Mouse (Mus musculus) T-helper 2 cell (primary cell): ENCODE measurements around the gene Arhgef15.

ENCODE experiments used
- in situ Hi-C: fragments of 300-600 bp; cut with MboI, MseI; formaldehyde crosslinking; loops from one replicate; pipeline ENCODE4 v1.15.1; 2025; ENCODE audit warnings: high pct_unique_total_duplicates

Arhgef15 gene

DNA sequence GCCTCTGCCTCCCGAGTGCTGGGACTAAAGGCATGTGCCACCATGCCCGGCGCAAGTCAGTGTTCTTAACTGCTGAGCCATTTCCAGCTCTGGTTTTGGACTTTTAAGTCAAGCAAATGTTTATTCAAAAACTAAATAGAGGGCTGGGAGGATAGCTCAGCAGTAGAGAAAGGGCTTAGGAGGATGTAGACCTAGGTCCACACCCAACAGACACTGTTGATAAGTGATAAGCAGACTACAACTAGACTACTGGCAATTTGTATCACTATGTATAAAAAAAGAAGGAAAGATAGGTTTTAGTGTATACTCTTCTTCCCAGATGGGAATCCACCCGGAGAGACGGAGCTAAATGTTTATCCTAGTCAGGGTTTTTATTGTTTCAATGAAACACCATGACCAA is 61.0 kb downstream of the Arhgef15 start:
- in situ Hi-C loops = no loop called here

DNA sequence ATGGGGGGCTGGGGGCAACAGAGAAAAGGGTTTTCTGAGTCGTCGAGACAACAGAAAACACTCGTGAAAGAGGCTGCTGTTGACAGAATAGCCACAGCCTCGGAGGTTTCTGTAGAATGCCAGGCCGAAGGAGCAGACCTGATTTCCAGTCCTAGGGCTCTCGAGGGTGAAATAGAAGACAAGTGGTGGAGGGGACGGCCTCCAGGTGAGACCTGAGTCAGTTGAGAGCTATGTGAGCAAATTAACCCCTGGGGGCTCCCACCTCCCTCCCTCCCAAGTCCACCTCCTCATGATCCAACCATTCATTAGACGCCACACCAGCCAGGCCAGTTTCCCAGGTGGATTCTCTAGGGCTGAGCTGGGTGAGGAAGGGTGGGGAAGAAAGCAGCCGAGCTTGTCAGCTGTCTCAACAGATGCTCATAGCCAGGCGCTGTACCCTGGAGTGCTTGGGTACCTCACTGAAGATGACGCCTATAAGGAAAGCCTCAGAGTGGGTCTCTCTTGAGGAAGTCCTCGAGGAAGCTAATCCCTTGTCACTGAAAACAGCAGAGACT is 63.3 kb downstream of the Arhgef15 start:
- in situ Hi-C loops = no loop called here
